Mouse (Mus musculus): ENCODE results near the gene Ttc27. TPM values are rescaled to one million over a fixed set of nuclear protein-coding genes. Genes with fewer than 3 reads are reported as not detected.

Gene Ttc27
- polyA plus RNA-seq, 1 experiment from 2014 or later = 29.0 TPM

- Histone ChIP-seq H3K4me1 (replicated peaks; ENCODE audit: control insufficient read depth, insufficient read depth, low read length) (no peaks in the 10 kb centered on the region), H3K27me3 (replicated peaks; ENCODE audit: control insufficient read depth, insufficient read depth, low read length) (no peaks in the 10 kb centered on the region), H3K9ac (ENCODE audit: low read length) (no peak overlapping the region), H3K27ac (ENCODE audit: low read depth) (no peak overlapping the region), H3K36me3 (ENCODE audit: control insufficient read depth, insufficient read depth, low read length) (0 out of 2 replicates have a peak, but pooled peaks cover 5% of the 10 kb centered on the region), H3K9me3 (ENCODE audit: control insufficient read depth, low read length) (no peaks in the 10 kb centered on the region), H3K4me3 (ENCODE audit: low read depth, low read length) (no peak overlapping the region), H3K4me2 (ENCODE audit: low read length) (no peak overlapping the region)
- ATAC-seq (replicated peaks; ENCODE audit: low FRiP score, low TSS enrichment, low read depth) (no peak), DNase-seq (ENCODE audit: low spot score) (no peak)
- WGBS = 80% methylated on average over 6 of the region's 6 CpGs
These were observed 82.3 kb downstream of the Ttc27 start for GRCm38 (mm10) chr17:74799865-74800264.

DNA sequence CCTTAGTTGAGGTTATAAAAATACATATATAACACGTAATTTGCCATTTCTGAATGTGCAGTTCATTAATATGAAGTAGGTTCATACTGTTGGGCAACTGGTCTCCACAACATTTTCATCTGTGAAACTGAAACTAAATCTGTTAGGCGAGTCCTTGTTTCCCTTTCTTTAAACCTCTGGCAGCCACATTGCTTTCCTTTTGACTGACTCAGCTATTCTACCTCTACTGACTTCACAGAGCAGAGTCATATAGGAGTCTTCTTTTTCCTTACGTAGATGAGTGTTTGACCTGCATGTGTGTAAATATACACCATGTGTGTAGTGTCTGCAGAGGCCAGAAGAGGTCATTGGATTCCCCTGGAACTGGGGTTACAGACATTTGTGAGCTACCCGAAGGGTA, 85.2 kb downstream of the Ttc27 start:
- Histone ChIP-seq H3K9me3 (ENCODE audit: control insufficient read depth, low read length) (no peaks in the 10 kb centered on the region), H3K36me3 (ENCODE audit: control insufficient read depth, insufficient read depth, low read length) (0 out of 2 replicates have a peak, but pooled peaks cover 5% of the 10 kb centered on the region), H3K4me2 (ENCODE audit: low read length) (no peak overlapping the region), H3K27ac (ENCODE audit: low read depth) (no peak overlapping the region), H3K4me3 (ENCODE audit: low read depth, low read length) (no peak overlapping the region), H3K27me3 (replicated peaks; ENCODE audit: control insufficient read depth, insufficient read depth, low read length) (no peaks in the 10 kb centered on the region), H3K9ac (ENCODE audit: low read length) (no peak overlapping the region), H3K4me1 (replicated peaks; ENCODE audit: control insufficient read depth, insufficient read depth, low read length) (no peaks in the 10 kb centered on the region)
- ATAC-seq (replicated peaks; ENCODE audit: low FRiP score, low TSS enrichment, low read depth) (no peak), DNase-seq (ENCODE audit: low spot score) (no peak)
- 88% methylated on average over 4 of the region's 4 CpGs for WGBS

- Histone ChIP-seq H3K4me2 (ENCODE audit: low read length) (no peak overlapping the region), H3K36me3 (ENCODE audit: control insufficient read depth, insufficient read depth, low read length) (0 out of 2 replicates have a peak, but pooled peaks cover 5% of the 10 kb centered on the region), H3K9ac (ENCODE audit: low read length) (no peak overlapping the region), H3K27ac (ENCODE audit: low read depth) (no peak overlapping the region), H3K4me1 (replicated peaks; ENCODE audit: control insufficient read depth, insufficient read depth, low read length) (no peaks in the 10 kb centered on the region), H3K4me3 (ENCODE audit: low read depth, low read length) (no peak overlapping the region), H3K9me3 (ENCODE audit: control insufficient read depth, low read length) (no peaks in the 10 kb centered on the region), H3K27me3 (replicated peaks; ENCODE audit: control insufficient read depth, insufficient read depth, low read length) (no peaks in the 10 kb centered on the region)
- DNase-seq (ENCODE audit: low spot score) (no peak), ATAC-seq (replicated peaks; ENCODE audit: low FRiP score, low TSS enrichment, low read depth) (no peak)
- 89% methylated on average over 2 of the region's 2 CpGs for WGBS
These were observed 86.3 kb downstream of the Ttc27 start for GRCm38 (mm10) chr17:74803835-74804234.

GRCm38 (mm10) chr17:74804321-74804930, 86.9 kb downstream of the Ttc27 start:
- H3K9me3 ChIP-seq (ENCODE audit: control insufficient read depth, low read length) = no peaks in the 10 kb centered on the region
- no peak overlapping the region for H3K27ac ChIP-seq (ENCODE audit: low read depth)
- WGBS = 52% methylated on average over 9 of the region's 9 CpGs
- no peak for DNase-seq (ENCODE audit: low spot score)
- H3K27me3 ChIP-seq (replicated peaks; ENCODE audit: control insufficient read depth, insufficient read depth, low read length) = no peaks in the 10 kb centered on the region
- no peak overlapping the region for H3K9ac ChIP-seq (ENCODE audit: low read length)
- no peak overlapping the region for H3K4me2 ChIP-seq (ENCODE audit: low read length)
- H3K4me3 ChIP-seq (ENCODE audit: low read depth, low read length) = no peak overlapping the region
- ATAC-seq (replicated peaks; ENCODE audit: low FRiP score, low TSS enrichment, low read depth) = no peak
- no peaks in the 10 kb centered on the region for H3K4me1 ChIP-seq (replicated peaks; ENCODE audit: control insufficient read depth, insufficient read depth, low read length)
- H3K36me3 ChIP-seq (ENCODE audit: control insufficient read depth, insufficient read depth, low read length) = 0 out of 2 replicates have a peak, but pooled peaks cover 5% of the 10 kb centered on the region

DNA sequence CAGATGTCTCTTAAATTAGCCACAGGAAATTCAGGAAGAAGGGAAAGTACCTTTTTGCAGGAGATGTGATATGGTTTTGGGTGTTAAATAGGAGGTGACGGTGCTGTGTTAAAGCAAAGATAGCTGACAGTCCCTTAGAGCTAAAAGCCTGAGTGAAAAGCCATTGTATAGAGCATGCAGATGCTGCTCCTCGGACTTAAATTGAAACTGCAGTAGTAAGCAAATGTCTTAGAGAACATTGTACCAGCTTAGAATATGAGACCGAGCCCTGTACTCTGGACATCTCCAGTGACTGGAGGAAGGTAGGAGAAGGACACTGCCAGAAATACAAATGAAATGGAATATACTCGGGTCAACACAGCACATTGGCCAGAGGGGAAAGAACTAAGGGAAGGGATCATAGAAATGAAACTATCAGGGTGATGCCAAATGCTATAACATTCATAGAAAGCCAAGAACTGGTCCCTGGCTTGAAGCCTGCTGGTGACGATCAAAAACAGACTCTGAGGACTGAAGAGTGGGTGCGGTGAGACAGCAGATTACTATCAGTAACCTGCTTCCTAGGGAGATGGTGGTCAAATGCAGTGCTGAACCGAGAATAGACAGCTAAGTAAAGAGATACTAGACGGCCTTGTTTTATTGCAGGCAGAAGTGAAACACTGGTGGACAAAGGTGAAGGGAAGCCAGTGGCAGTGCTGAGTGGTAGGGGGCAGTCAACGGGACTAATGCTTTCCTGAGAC, 90.1 kb downstream of the Ttc27 start:
- no peaks in the 10 kb centered on the region for H3K27me3 ChIP-seq (replicated peaks; ENCODE audit: control insufficient read depth, insufficient read depth, low read length)
- H3K9ac ChIP-seq (ENCODE audit: low read length) = no peak overlapping the region
- H3K9me3 ChIP-seq (ENCODE audit: control insufficient read depth, low read length) = no peaks in the 10 kb centered on the region
- ATAC-seq (replicated peaks; ENCODE audit: low FRiP score, low TSS enrichment, low read depth) = no peak
- DNase-seq (ENCODE audit: low spot score) = no peak
- no peak overlapping the region for H3K4me2 ChIP-seq (ENCODE audit: low read length)
- H3K36me3 ChIP-seq (ENCODE audit: control insufficient read depth, insufficient read depth, low read length) = no peaks in the 10 kb centered on the region
- 73% methylated on average over 9 of the region's 9 CpGs for WGBS
- no peaks in the 10 kb centered on the region for H3K4me1 ChIP-seq (replicated peaks; ENCODE audit: control insufficient read depth, insufficient read depth, low read length)
- no peak overlapping the region for H3K27ac ChIP-seq (ENCODE audit: low read depth)
- no peak overlapping the region for H3K4me3 ChIP-seq (ENCODE audit: low read depth, low read length)

GRCm38 (mm10) chr17:74808330-74808729, 90.8 kb downstream of the Ttc27 start:
- H3K36me3 ChIP-seq (ENCODE audit: control insufficient read depth, insufficient read depth, low read length) = no peaks in the 10 kb centered on the region
- 85% methylated on average over 1 of the region's 1 CpGs for WGBS
- no peaks in the 10 kb centered on the region for H3K27me3 ChIP-seq (replicated peaks; ENCODE audit: control insufficient read depth, insufficient read depth, low read length)
- ATAC-seq (replicated peaks; ENCODE audit: low FRiP score, low TSS enrichment, low read depth) = no peak
- DNase-seq (ENCODE audit: low spot score) = no peak
- no peak overlapping the region for H3K27ac ChIP-seq (ENCODE audit: low read depth)
- H3K9ac ChIP-seq (ENCODE audit: low read length) = no peak overlapping the region
- no peaks in the 10 kb centered on the region for H3K9me3 ChIP-seq (ENCODE audit: control insufficient read depth, low read length)
- H3K4me2 ChIP-seq (ENCODE audit: low read length) = no peak overlapping the region
- no peaks in the 10 kb centered on the region for H3K4me1 ChIP-seq (replicated peaks; ENCODE audit: control insufficient read depth, insufficient read depth, low read length)
- H3K4me3 ChIP-seq (ENCODE audit: low read depth, low read length) = no peak overlapping the region

GRCm38 (mm10) chr17:74808901-74809300, 91.4 kb downstream of the Ttc27 start:
- Histone ChIP-seq H3K27ac (ENCODE audit: low read depth) (no peak overlapping the region), H3K9ac (ENCODE audit: low read length) (no peak overlapping the region), H3K4me3 (ENCODE audit: low read depth, low read length) (no peak overlapping the region), H3K4me1 (replicated peaks; ENCODE audit: control insufficient read depth, insufficient read depth, low read length) (no peaks in the 10 kb centered on the region), H3K4me2 (ENCODE audit: low read length) (no peak overlapping the region), H3K27me3 (replicated peaks; ENCODE audit: control insufficient read depth, insufficient read depth, low read length) (no peaks in the 10 kb centered on the region), H3K36me3 (ENCODE audit: control insufficient read depth, insufficient read depth, low read length) (no peaks in the 10 kb centered on the region), H3K9me3 (ENCODE audit: control insufficient read depth, low read length) (no peaks in the 10 kb centered on the region)
- DNase-seq (ENCODE audit: low spot score) (no peak), ATAC-seq (replicated peaks; ENCODE audit: low FRiP score, low TSS enrichment, low read depth) (no peak)
- 90% methylated on average over 4 of the region's 4 CpGs for WGBS

DNA sequence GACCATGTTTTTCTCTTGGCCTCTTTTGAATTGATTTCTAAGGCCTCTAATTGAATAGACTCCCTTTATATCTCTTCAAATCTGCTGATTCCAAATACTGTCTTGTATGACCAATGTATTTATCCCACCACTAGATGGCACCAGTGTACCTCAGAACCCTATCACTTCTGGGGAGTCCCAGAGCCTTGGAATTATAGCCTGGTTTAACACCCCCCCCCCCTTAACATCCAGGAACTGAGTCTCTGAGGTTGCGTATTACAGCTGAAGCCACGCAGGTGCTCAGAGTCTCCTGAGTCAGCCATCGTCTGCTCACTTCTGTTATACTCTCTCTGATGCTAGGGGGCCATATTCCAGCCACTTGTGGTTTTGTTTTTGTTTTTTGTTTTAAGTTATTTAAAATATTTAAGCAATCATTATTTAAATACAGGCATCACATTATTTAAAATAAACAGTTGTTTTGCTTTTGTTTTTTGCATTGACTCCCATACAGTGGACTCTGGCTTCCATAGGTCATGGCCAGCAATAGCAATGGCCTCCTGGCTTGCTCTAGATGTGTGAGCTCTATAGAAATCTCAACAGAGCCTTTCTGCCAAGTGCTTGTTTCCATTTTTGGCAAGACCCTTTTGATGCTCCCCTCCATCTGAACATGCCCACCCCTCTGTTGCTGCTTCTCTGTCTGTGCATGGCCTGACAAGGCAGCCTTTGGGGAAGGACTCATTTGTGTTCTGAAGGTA, 93.5 kb downstream of the Ttc27 start:
- 29% methylated on average over 3 of the region's 3 CpGs for WGBS
- DNase-seq (ENCODE audit: low spot score) = peak; percentile 62
- H3K9me3 ChIP-seq (ENCODE audit: control insufficient read depth, low read length) = no peaks in the 10 kb centered on the region
- H3K4me2 ChIP-seq (ENCODE audit: low read length) = no peak overlapping the region
- no peaks in the 10 kb centered on the region for H3K27me3 ChIP-seq (replicated peaks; ENCODE audit: control insufficient read depth, insufficient read depth, low read length)
- H3K36me3 ChIP-seq (ENCODE audit: control insufficient read depth, insufficient read depth, low read length) = no peaks in the 10 kb centered on the region
- no peak overlapping the region for H3K27ac ChIP-seq (ENCODE audit: low read depth)
- no peaks in the 10 kb centered on the region for H3K4me1 ChIP-seq (replicated peaks; ENCODE audit: control insufficient read depth, insufficient read depth, low read length)
- no peak overlapping the region for H3K9ac ChIP-seq (ENCODE audit: low read length)
- H3K4me3 ChIP-seq (ENCODE audit: low read depth, low read length) = no peak overlapping the region
- ATAC-seq (replicated peaks; ENCODE audit: low FRiP score, low TSS enrichment, low read depth) = peak; percentile 78
